10 mouse cellular contexts compared by ENCODE assay signal in genomic region chr13:49460276-49460675, GRCm38 (mm10). TPM values are rescaled to one million over a fixed set of nuclear protein-coding genes. Genes with fewer than 3 reads are reported as not detected.
DNase-seq lines count a peak whose midpoint lies in the region; ATAC-seq and TF ChIP-seq lines count a peak whose summit lies in the region.
"Had no signal": no experiment of that assay in that cellular context is flagged by ENCODE, and none has a peak within 500 bp of the region (broad histone marks: within the 10 kb centered on the region; RNA-seq: fewer than 3 reads in every experiment).

No protein-coding gene starts in this region.

- WGBS in kidney, postnatal 0 days = 87% methylated on average over 4 of the region's 4 CpGs
- 91% methylated on average over 4 of the region's 4 CpGs for WGBS in embryonic facial prominence, embryonic 14.5 days
- 94% methylated on average over 4 of the region's 4 CpGs for WGBS in neural tube, embryonic 14.5 days

- no peaks in the 10 kb centered on the region for H3K4me1 ChIP-seq in kidney, postnatal 0 days (replicated peaks; ENCODE audit: insufficient read depth, low read length)
- H3K4me1 ChIP-seq in embryonic facial prominence, embryonic 14.5 days (ENCODE audit: control insufficient read depth, insufficient read depth, low read length) = no peaks in the 10 kb centered on the region
- H3K4me1 ChIP-seq in neural tube, embryonic 14.5 days (ENCODE audit: control insufficient read depth, insufficient read depth, low read length) = no peaks in the 10 kb centered on the region
- H3K4me1 ChIP-seq: forebrain, embryonic 10.5 days; liver, embryonic 15.5 days had no signal

- 0 out of 2 replicates have a peak overlapping the region, but pooled peaks have one; percentile 47 for H3K27ac ChIP-seq in kidney, postnatal 0 days
- peak overlapping the region; percentile 72 for H3K27ac ChIP-seq in embryonic facial prominence, embryonic 14.5 days (replicated peaks; ENCODE audit: low read depth, low read length)
- H3K27ac ChIP-seq in neural tube, embryonic 14.5 days (ENCODE audit: low read depth, low read length) = 0 out of 2 replicates have a peak overlapping the region, but pooled peaks have one; percentile 44
- H3K27ac ChIP-seq: forebrain, embryonic 10.5 days; liver, embryonic 15.5 days had no signal

- no peak for TF ChIP-seq CTCF in kidney, postnatal 0 days (IDR thresholded peaks at IDR 0.05; ENCODE audit: low read depth)

- H3K4me2 ChIP-seq in kidney, postnatal 0 days (ENCODE audit: low read length) = no peak overlapping the region
- H3K4me2 ChIP-seq in embryonic facial prominence, embryonic 14.5 days (ENCODE audit: low read depth, low read length) = no peak overlapping the region
- H3K4me2 ChIP-seq in neural tube, embryonic 14.5 days (ENCODE audit: low read depth, low read length) = no peak overlapping the region
- H3K4me2 ChIP-seq: liver, embryonic 15.5 days had no signal

- DNase-seq in adrenal gland, adult (ENCODE audit: inconsistent age in 2 of 2, low spot score in 1 of 2) = peak; percentile 72 to 91
- DNase-seq in adrenal gland, adult 18-20 months (ENCODE audit: low spot score in 2 of 2) = no peak
- no peak for DNase-seq in kidney, postnatal 0 days (ENCODE audit: low spot score)
- no peak for DNase-seq in kidney, adult 11 months
- DNase-seq in embryonic facial prominence, embryonic 14.5 days (ENCODE audit: low spot score) = no peak
- no peak for DNase-seq in kidney, postnatal 25 days
- no peak for DNase-seq in gastrocnemius, adult 18-20 months (ENCODE audit: low spot score)

- no peaks in the 10 kb centered on the region for H3K9me3 ChIP-seq in kidney, postnatal 0 days (replicated peaks; ENCODE audit: low read length)
- no peaks in the 10 kb centered on the region for H3K9me3 ChIP-seq in embryonic facial prominence, embryonic 14.5 days (ENCODE audit: control insufficient read depth, low read length)
- H3K9me3 ChIP-seq in neural tube, embryonic 14.5 days (ENCODE audit: control insufficient read depth, low read length) = no peaks in the 10 kb centered on the region
- H3K9me3 ChIP-seq: forebrain, embryonic 10.5 days; liver, embryonic 15.5 days had no signal

- H3K36me3 ChIP-seq in kidney, postnatal 0 days (ENCODE audit: insufficient read depth, low read length) = peaks cover 31% of the 10 kb centered on the region
- H3K36me3 ChIP-seq in embryonic facial prominence, embryonic 14.5 days (ENCODE audit: control insufficient read depth, insufficient read depth, low read length) = peaks cover 49% of the 10 kb centered on the region
- H3K36me3 ChIP-seq in neural tube, embryonic 14.5 days (ENCODE audit: control insufficient read depth, insufficient read depth, low read length) = peaks cover 11% of the 10 kb centered on the region

- H3K9ac ChIP-seq in kidney, postnatal 0 days (ENCODE audit: low read depth, low read length) = no peak overlapping the region
- no peak overlapping the region for H3K9ac ChIP-seq in embryonic facial prominence, embryonic 14.5 days (ENCODE audit: low read depth, low read length)
- no peak overlapping the region for H3K9ac ChIP-seq in neural tube, embryonic 14.5 days (replicated peaks; ENCODE audit: low read depth, low read length)
- H3K9ac ChIP-seq: liver, embryonic 15.5 days had no signal

- H3K4me3 ChIP-seq in kidney, postnatal 0 days (replicated peaks; ENCODE audit: low read depth, low read length) = no peak overlapping the region
- H3K4me3 ChIP-seq in embryonic facial prominence, embryonic 14.5 days (ENCODE audit: low read depth, low read length) = no peak overlapping the region
- H3K4me3 ChIP-seq in neural tube, embryonic 14.5 days (ENCODE audit: low read depth, low read length) = no peak overlapping the region
- H3K4me3 ChIP-seq: forebrain, embryonic 10.5 days; liver, embryonic 15.5 days had no signal

- ATAC-seq in kidney, postnatal 0 days (replicated peaks; ENCODE audit: low FRiP score, low read depth) = no peak
- ATAC-seq in embryonic facial prominence, embryonic 14.5 days (ENCODE audit: low read depth) = no peak
- no peak for ATAC-seq in neural tube, embryonic 14.5 days (ENCODE audit: low read depth)

- no peaks in the 10 kb centered on the region for H3K27me3 ChIP-seq in kidney, postnatal 0 days (ENCODE audit: insufficient read depth, low read length)
- no peaks in the 10 kb centered on the region for H3K27me3 ChIP-seq in embryonic facial prominence, embryonic 14.5 days (replicated peaks; ENCODE audit: control insufficient read depth, insufficient read depth, low read length)
- H3K27me3 ChIP-seq in neural tube, embryonic 14.5 days (ENCODE audit: control insufficient read depth, insufficient read depth, low read length) = no peaks in the 10 kb centered on the region
- H3K27me3 ChIP-seq: liver, embryonic 15.5 days had no signal

RNA-seq across cellular contexts. Expression of gene Tes3-ps, which starts 32.8 kb away (rescaled TPM):
- total RNA-seq in adrenal gland, adult 18-20 months (2021) = 1 to 10 TPM; 1.0 to 1.1 TPM
- 0.54 and 0.66 TPM in 2 replicates for polyA plus RNA-seq in kidney, postnatal 0 days (2015; fragmentation: Nextera tagmentation; extraction: Ambion mirVana)
- polyA plus RNA-seq in embryonic facial prominence, embryonic 14.5 days (2014; fragmentation: Nextera tagmentation; extraction: Ambion mirVana) = 0.81 and 0.97 TPM in 2 replicates
- polyA plus RNA-seq in neural tube, embryonic 14.5 days (2014; fragmentation: Nextera tagmentation; extraction: Ambion mirVana) = 0.71 and 0.73 TPM in 2 replicates
- 1 to 10 TPM; 1.4 to 1.6 TPM for total RNA-seq in gastrocnemius, adult 18-20 months (2021)

RNA-seq across cellular contexts. Expression of gene Ippk, which starts 39.2 kb away (rescaled TPM):
- total RNA-seq in adrenal gland, adult 18-20 months (2021) = 10 to 100 TPM; 35.9 to 44.8 TPM
- 13.5 and 14.3 TPM in 2 replicates for polyA plus RNA-seq in kidney, postnatal 0 days (2015; fragmentation: Nextera tagmentation; extraction: Ambion mirVana)
- polyA plus RNA-seq in embryonic facial prominence, embryonic 14.5 days (2014; fragmentation: Nextera tagmentation; extraction: Ambion mirVana) = 13.8 and 14.5 TPM in 2 replicates
- 14.8 and 15.8 TPM in 2 replicates for polyA plus RNA-seq in neural tube, embryonic 14.5 days (2014; fragmentation: Nextera tagmentation; extraction: Ambion mirVana)
- 1 to 10 TPM; 5.9 to 6.6 TPM for total RNA-seq in gastrocnemius, adult 18-20 months (2021)

RNA-seq across cellular contexts. Expression of gene Ecm2, which starts 44.3 kb away (rescaled TPM):
- total RNA-seq in adrenal gland, adult 18-20 months (2021) = 1 to 10 TPM; 6.2 to 8.9 TPM
- polyA plus RNA-seq in kidney, postnatal 0 days (2015; fragmentation: Nextera tagmentation; extraction: Ambion mirVana) = 2.5 TPM in 2 replicates
- 1.7 TPM in 2 replicates for polyA plus RNA-seq in embryonic facial prominence, embryonic 14.5 days (2014; fragmentation: Nextera tagmentation; extraction: Ambion mirVana)
- polyA plus RNA-seq in neural tube, embryonic 14.5 days (2014; fragmentation: Nextera tagmentation; extraction: Ambion mirVana) = 1.3 and 1.8 TPM in 2 replicates
- total RNA-seq in gastrocnemius, adult 18-20 months (2021) = 1 to 10 TPM; 6.7 to 9.3 TPM

Comparison
In these comparisons a context has a peak if more than half of its experiments do, and no peak if none do; other contexts are left out.
1. DNase-seq: peak in adrenal gland, adult (2 of 2); none in adrenal gland, adult 18-20 months (0 of 2), kidney, postnatal 0 days (single experiment), kidney, adult 11 months (single experiment), embryonic facial prominence, embryonic 14.5 days (single experiment), kidney, postnatal 25 days (0 of 2) and gastrocnemius, adult 18-20 months (single experiment).
2. Peak in every context shown above with its lines, with median percentiles within 50 percentile points of each other: H3K27ac ChIP-seq.